Comparison of ENCODE assay signal across 19 mouse cellular contexts in the genomic region with DNA sequence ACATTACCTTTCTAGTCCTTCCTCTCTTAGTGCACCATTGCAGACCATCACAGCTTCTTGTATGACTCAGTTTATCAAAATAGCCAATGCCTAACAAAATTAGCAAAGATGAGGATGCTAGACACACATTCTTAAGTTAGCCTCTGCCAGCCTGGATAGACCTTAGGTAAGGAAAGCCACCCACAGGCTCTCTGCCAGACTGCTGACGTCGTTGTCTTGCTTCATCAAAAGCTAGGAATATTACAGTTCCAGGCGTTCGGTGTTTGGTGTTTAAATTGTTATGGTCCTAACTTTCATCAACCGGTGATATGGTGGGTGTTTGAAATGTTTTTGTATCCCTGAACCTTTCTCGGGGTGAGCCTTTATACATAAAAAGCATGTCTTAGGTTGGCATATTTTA.
"Had no signal": no experiment of that assay in that cellular context is flagged by ENCODE, and none has a peak within 500 bp of the region (broad histone marks: within the 10 kb centered on the region; RNA-seq: fewer than 3 reads in every experiment).

No protein-coding gene starts in this region.

- H3K27me3 ChIP-seq: midbrain, embryonic 12.5 days; neural tube, embryonic 13.5 days; neural tube, embryonic 15.5 days had no signal

- H3K27ac ChIP-seq: midbrain, embryonic 10.5 days; midbrain, embryonic 12.5 days; neural tube, embryonic 13.5 days; neural tube, embryonic 15.5 days had no signal

- ATAC-seq: midbrain, embryonic 16.5 days had no signal

- H3K9me3 ChIP-seq: midbrain, embryonic 10.5 days; midbrain, embryonic 12.5 days; neural tube, embryonic 13.5 days; neural tube, embryonic 15.5 days had no signal

- H3K4me2 ChIP-seq: lung, embryonic 14.5 days; midbrain, embryonic 12.5 days; neural tube, embryonic 13.5 days; neural tube, embryonic 15.5 days had no signal

- H3K4me1 ChIP-seq: midbrain, embryonic 10.5 days; midbrain, embryonic 12.5 days; neural tube, embryonic 13.5 days; neural tube, embryonic 15.5 days had no signal

- H3K4me3 ChIP-seq: midbrain, embryonic 10.5 days; midbrain, embryonic 12.5 days; myocyte; neural tube, embryonic 13.5 days; neural tube, embryonic 15.5 days had no signal

- H3K36me3 ChIP-seq: midbrain, embryonic 10.5 days; midbrain, embryonic 12.5 days; neural tube, embryonic 13.5 days; neural tube, embryonic 15.5 days had no signal

- H3K9ac ChIP-seq: lung, embryonic 14.5 days; midbrain, embryonic 12.5 days; neural tube, embryonic 13.5 days; neural tube, embryonic 15.5 days had no signal

- DNase-seq: lung, adult 18-20 months; lung, embryonic 14.5 days; lung, postnatal 10 days; lung, postnatal 4 days; midbrain, embryonic 14.5 days; retina, postnatal 1 day; right cerebral cortex, adult 18-20 months; right cerebral cortex, postnatal 25 days; right cerebral cortex, postnatal 4 days; spleen, adult 18-20 months; thymus, adult 18-20 months; thymus, postnatal 25 days; thymus, postnatal 4 days had no signal
